Mouse (Mus musculus): ENCODE results near the gene Usp9y.

Gene Usp9y

DNA sequence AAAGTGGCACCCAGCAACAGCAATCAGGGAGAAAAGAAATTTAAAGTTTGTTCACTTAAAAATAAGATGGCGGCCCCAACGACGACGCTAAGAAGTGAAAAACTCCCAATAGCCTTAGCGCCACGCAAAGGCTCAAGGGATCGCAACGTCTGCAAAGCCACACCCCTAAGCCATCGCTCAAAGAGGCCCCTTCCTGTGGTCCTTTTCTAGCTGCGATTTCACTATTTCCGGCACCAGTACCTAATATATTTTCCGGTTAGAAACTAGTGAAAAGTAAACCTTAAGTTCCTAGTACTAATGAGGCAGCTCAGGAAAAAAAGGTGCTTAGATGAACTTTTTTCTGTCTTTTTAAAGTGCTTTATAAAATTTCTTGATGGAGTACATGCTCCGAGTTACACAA, at the start of gene Usp9y:
Gene Usp9y, minus strand, starts transcription at position 101 of the 400 bp plus-strand sequence.
- no peak for DNase-seq (ENCODE audit: low read depth, low spot score)

DNA sequence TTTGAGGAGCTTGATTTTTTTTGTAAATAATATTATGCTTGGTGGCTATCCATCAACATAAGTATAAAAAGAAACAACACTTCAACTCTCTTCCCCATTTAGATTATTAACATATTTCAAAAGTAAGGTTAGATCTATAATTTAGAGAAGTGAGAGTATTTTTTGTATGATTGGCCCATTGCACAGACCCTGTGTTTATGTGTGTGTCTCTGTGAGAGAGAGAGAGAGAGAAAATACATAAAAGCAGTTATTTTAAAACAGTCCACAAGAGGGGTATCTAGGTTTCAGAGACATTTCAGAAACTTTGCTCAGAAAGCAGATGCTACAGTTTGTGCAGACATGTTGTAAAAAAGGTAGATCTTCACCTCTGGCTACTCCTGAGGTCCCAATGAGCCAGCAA, 165.9 kb downstream of the Usp9y start:
- no peak for DNase-seq (ENCODE audit: low read depth, low spot score)

DNA sequence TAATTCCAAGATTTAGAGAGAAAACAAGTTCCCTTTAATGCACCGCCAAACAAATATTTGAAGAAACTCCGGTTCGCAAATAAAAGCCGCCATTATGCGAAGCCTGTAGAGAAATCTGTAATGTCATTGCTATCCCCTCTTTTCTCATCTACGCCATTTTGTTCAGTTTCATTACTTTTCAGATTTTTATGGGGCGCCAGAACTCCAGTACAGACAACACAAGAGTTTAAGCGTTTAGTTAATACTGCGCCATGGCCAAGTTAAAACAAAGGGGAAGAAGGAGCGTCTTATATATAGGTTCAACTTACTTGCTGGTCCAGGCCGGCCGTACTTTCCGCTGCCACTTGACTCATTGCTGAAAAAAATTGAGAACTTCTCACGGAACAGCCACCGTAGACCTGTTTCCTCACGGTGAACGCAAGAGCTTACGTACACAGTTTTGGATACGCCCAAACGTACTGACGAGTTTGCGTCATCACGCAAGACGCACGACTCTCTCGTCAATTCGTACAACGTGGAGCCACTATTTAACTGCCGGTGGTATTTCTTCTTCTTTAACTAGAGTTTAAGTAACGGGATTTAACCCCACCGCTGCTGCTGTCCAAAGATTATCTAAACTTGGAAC, 173.3 kb downstream of the Usp9y start, which contains the start of gene Ddx3y:
Gene Ddx3y, minus strand, starts transcription at position 459 of the 625 bp plus-strand sequence.
- no peak for DNase-seq (ENCODE audit: low read depth, low spot score)

DNA sequence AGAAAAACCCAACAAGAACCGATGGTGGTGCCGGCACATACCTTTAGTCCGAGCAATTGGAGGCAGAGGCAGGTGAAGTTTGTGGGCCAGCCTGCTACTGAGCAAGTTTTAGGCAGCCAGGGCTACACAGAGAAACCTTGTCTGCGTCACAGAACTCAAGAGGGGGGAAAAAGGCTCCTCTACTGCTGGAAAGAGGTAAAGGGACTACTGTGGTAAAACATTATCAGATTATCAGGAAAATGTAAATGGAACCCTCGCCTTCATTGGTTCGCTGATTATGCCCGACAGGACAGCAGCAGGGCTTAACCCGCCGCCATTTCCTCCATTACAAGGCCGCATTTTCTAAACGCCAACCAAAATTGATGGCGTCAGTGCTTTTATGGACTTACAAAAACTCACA, 173.8 kb downstream of the Usp9y start:
- DNase-seq (ENCODE audit: low read depth, low spot score) = no peak

Measured in 3T3-L1 (cell line).